Mouse (Mus musculus): ENCODE measurements around the gene Man2a1. TPM values are rescaled to one million over a fixed set of nuclear protein-coding genes. Genes with fewer than 3 reads are reported as not detected.

Gene Man2a1
- total RNA-seq (2021) = 100 to 1,000 TPM; 118 to 124 TPM
- long read RNA-seq, experiment 1, partial matches to known transcripts = 0 of 4 reads
- long read RNA-seq, experiment 1, other reads (novel, unspliced or antisense) = 4 of 4 reads
- long read RNA-seq, experiment 2, full-length matches to known transcripts = 3 of 20 reads
- long read RNA-seq, experiment 2, partial matches to known transcripts = 7 of 20 reads
- long read RNA-seq, experiment 2, other reads (novel, unspliced or antisense) = 10 of 20 reads

DNA sequence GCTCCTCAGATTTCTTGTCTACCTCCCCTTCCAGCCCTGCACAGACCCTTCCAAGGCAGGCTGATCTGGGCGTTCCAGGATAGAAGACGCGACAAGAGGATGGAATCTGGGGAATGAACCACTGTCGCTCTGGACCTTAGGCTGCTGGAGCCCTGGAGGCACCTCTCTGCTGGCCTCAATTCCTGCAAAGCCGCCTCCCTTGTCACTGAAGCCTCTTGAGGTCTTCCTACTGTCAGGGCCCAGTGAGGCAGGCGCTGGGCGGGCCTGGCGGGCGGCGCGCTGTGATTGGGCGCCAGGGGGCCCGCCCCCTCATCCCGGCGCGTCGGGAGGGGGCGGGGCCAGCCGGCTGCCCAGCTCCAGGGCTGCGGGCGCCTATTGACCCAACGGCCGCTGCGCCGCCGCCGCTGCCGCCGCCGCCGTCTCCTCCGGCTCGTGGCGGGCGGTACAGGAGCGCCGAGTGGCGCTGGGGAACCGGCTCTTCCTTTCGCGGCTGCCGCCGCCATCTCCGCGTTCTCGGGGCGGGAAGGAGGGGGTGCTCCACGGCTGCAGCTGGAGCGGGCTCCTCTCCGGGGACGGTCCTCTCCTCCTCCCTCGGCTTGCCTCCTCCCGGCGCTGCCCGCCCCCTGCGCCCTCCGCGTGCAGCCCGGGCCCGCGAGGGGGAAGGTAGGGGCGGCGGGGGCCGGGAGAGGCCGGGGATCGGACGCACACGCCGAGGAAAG lies at the start of gene Man2a1:
Gene Man2a1 (plus strand): TSS at position 365 of the 719 bp plus-strand sequence.
- peak; percentile 73 to 79 for DNase-seq (ENCODE audit: low spot score in 2 of 2)

DNA sequence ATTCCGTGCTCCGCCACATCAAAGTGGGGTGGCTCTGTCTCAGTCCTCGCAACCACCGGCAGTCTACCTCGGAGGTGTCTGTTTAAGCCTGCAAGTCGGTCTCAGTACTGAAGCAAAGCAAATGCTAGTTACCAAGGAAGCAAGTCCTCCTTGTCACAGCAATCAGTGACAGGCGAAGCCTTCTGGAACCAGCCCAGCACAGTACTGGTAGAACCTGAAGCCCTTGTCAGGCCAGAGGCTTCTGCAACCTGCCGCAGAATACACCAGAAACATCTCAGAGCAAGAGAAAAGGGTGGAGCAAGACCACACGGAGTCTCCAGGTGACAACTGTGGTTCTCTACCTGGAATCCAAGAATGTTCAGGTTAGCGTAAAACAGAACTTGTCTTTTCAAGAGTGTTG lies 47.2 kb upstream of the Man2a1 start:
- DNase-seq (ENCODE audit: low spot score in 2 of 2) = no peak

DNA sequence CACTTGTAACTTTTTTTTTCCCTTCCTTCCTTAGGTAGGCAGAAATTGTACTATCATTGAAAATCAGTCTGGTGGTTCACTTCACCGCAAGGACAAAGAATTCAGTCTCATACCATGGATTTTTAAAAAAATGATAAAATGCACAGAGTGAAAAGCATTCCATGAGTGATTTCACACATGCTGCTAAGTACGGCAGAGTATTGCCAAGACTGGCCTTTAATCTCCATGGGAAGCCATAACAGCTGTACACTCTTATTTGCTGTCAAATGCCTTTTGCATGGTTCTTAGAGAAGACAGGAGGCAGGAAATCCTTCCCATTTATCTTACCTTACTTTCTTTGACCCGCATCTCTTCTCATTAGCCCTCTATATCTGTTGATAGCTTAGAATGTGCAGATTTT lies 45.6 kb upstream of the Man2a1 start:
- DNase-seq (ENCODE audit: low spot score in 2 of 2) = no peak

DNA sequence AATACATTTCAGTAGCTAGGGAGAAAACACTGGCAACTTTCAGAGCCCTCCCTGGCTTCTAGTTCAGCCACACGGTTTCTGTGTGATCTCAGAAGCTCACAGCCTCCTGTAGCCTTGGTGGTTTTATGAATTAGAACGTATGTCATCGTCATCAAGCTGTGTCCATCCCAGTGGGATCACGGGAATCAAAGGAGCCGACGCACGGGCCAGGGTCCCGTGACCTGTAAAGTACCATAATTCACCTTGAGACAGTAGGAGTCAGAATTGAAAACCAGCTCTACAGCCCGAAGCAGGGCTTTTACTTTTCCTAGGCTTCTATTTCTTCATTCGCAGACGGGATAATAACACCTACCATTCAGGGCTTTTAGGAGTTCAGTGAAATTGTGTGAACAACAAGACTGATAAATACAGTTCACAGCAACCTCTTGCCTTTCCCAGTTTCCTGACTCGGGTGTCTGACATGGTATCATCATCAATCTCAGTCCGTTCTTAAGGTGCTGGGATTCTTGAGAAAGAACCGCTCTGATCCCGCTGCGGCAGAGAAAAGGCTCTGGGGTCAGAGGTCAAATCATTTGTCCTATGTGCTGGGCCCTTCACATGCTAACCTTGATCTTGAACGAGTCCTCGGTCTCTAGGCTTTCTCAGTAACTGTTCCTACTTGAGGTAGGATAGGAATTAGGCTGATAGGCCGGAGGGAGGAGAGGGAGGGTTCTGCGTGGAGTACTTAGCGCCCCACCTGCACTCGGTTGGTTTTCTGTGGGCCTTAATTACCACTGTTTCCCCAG lies 43.7 kb upstream of the Man2a1 start:
- no peak for DNase-seq (ENCODE audit: low spot score in 2 of 2)

DNA sequence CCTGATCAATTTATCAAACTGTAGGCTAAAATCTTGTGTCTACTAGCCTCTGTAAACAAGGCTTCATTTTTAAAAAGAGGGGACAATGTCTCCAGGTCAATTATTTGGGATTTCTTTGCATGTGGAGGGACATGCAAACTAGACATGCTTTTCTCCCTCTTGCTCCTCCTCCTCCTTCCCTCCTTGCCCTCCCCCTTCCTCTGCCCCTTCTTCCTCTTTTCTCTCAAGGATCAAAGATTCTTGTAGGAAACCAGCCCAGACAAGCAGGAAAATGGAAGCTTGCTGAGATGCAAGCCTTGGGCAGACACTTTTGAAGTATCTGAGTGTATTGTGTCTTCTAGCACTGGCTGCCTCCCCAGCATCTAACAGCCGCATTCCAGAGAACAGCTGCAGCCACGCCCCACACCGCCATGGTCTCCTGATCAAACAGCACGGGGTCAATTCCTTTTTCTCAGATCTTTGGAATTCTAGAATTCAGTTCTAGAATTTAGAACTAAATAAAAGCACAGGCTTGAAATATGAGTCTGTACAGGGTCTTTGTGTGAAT lies 41.5 kb upstream of the Man2a1 start:
- no peak for DNase-seq (ENCODE audit: low spot score in 2 of 2)

DNA sequence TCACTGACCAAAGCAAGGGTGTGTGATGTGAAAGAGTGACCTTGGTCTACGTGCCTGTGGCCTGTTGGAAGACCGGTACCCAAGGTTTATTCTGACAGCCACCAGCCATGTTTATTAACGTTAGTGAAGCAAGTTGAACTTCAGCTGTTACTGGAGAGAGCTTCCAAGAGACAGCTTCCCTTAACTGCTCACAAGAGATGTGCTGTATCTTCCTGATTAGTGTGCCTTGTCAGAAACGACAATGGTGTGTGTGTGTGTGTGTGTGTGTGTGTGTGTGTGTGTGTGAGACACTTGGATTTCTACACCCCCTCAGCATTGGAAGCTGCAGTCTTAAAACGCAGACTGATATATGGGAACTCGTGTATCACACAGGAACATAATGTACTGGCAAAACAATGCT lies 34.1 kb upstream of the Man2a1 start:
- no peak for DNase-seq (ENCODE audit: low spot score in 2 of 2)

DNA sequence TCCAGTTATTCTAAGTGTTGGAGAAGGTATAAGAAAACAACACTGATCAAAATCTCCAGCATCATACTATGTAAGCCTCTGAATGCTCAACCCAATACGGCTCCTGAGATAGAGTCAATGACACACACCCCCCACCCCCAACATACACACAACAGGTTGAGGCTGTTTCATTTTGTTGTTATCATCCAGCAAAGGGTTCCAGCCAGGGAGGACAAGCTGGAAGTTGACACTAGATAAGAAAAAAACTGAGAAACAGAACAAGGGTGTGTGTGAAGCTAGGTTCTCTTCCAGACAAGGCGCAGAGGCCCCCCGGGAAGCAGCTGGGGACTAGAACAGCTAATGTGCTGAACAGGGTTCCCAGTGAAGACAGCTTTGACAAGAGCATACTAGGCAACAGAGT lies 33.0 kb upstream of the Man2a1 start:
- DNase-seq (ENCODE audit: low spot score in 2 of 2) = no peak

DNA sequence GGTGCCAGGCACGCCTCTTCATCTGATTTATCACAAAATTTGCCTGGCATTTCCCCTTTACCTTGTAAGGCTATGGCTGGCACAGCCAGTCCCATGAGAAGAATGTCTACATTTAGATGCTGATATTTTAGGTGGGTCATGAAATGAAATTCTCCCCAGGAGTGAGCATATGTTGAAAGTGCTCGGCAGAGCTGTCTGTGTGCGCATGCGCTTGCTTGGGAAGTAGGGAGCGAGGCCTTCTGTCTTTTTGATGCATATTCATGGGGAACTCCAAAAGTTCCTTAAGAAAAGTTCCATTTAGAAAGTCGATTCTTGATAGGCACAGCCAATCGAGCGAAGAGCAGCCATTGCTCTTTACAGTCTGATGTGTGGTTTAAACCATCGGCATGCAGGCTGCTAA lies 26.6 kb upstream of the Man2a1 start:
- no peak for DNase-seq (ENCODE audit: low spot score in 2 of 2)

DNA sequence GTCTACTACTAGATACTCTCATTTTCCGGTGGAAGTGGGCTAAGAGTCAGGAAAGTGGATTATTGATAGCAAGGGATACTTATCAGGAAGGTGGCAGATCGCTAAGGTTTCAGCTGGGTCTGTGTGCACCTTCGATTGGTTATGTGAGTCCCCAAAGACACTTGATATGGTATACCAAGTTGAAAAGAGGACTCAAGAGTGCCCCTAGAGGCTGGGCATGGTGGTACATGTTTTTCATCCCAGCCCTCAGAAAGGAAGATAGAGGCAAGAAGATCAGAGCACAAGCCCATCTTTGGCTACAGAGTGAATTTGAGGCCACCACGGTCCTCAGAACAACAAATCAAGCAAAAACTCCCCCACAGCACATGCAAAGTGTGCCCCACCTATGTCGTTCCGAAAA lies 25.3 kb upstream of the Man2a1 start:
- DNase-seq (ENCODE audit: low spot score in 2 of 2) = no peak

DNA sequence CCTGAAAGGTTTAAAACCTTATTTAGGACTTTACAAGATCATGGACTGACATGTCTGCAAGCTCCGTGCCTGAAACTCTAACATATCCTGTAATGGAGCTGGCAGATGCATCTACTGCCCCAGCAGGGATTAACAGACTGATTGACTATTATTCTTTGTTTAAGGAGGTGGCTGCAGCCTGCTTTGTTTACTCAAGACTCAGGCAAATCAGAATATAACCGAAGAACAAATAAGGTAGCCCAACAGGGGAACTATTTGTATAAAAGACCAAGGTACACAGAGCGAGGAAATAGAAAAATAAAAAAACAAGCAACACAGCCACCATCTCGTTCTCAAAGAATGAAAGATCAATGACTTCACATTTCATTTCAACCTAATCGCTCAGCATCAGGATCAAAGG lies 23.1 kb upstream of the Man2a1 start:
- no peak for DNase-seq (ENCODE audit: low spot score in 2 of 2)

DNA sequence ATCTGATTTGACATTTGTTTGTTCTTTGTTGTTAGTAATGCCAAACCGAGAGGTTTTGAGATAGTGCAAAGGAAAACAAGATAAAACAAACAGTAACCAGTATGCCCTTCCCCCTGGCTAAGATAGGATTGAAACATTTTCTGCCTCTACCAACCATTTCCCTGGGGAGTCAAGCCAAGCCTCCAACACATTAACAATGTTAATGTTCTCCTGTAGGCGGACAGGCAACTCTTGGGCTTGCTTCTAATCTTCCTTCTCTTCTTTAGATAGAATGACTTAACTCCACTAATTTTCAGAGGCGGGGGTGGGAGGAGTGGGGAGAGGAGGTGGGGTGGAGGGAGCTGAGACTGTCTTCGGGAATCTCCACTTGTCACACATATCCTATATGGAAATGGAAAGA lies 22.2 kb upstream of the Man2a1 start:
- DNase-seq (ENCODE audit: low spot score in 2 of 2) = no peak

DNA sequence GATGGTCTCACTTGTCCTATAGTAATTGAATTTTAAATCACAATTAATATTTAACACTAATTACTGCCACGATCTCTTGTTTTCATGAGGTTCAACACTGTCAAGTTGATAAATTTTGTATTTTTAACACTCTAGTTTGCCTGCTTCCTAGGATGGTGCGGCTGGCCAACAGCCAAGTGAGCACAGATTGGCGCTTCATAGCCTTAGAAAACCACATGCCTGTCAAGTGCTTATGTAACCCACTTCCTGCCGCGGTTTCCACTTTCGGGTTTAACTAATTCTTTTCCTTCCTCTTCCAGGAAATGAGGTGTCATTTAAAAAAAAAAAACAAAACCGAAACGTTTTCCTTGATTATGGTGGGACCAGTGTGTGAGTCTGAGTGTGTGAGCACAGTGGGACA lies 20.8 kb upstream of the Man2a1 start:
- DNase-seq (ENCODE audit: low spot score in 2 of 2) = no peak

DNA sequence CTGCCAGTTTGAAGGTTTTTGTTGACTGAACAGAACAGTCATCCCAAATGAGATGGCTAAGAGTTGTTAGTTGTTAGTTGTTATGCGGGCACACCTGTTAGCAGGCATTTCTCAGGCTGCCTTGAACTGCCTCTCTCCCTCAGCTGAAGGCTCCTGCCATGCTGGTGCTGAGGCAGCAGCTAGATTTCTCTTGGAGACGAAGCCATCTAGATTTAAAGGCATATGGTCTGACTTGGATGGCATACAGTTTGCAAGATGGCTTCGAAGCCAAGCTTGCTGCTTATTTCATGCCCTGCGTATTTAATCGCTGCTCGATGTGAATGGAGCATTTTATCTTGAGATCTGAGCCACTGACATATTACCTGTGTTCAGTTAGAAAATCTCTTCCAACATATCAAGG lies 19.4 kb upstream of the Man2a1 start:
- no peak for DNase-seq (ENCODE audit: low spot score in 2 of 2)

DNA sequence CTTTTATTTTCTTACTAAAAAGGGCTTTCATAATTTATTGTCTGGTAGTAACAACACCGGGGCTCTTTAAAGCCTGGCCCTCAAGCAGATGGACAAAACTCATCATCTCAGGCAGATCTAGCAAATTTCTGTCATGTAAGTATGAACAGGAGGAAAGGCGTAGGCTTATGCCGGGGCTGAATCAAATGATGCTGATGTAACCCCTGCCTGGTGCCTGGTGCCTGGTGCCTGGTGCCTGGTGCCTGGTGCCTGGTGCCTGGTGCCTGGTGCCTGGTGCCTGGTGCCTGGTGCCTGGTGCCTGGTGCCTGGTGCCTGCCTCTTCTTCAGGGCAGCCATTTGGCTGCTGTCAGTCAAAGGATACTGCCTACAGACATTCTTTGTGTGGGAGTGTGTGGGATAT lies 18.6 kb upstream of the Man2a1 start:
- DNase-seq (ENCODE audit: low spot score in 2 of 2) = no peak

DNA sequence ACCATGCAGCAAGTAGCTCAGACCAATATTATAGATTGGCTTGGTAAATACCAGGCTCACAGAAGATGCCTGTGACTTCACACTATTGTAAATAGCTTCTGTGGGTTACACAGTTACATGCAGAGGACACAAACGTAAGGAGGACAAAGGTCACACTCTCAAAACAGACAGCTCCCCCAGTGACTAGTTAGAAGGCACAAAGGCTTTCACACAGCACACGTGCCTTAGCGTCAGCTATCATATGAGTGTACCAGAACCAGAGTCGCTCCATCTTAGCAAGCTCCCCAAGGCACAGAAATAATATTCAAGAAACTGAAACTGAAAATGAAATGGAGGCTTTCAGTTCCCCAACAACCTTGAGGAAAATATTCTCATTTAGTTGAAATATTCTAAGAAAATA lies 10.1 kb upstream of the Man2a1 start:
- no peak for DNase-seq (ENCODE audit: low spot score in 2 of 2)

DNA sequence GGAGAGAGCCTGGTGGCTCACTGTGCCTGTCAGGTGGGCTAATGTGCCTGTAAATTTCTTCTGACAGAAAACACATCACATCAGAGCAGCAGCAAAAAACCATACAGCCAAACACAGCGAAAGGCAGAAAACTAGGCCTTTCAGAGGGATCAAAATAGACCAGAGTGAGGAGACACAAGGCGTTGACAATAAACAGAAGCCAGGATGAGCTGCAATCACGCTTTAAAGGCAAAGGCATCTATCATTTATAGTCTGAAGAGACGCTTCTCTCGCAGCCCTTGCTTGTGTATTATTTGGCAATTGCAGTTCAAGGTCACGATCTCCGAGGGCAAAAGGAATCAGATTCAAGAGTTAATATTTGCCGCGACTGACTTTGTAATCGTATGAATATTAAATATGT lies 9.2 kb upstream of the Man2a1 start:
- DNase-seq (ENCODE audit: low spot score in 2 of 2) = no peak

DNA sequence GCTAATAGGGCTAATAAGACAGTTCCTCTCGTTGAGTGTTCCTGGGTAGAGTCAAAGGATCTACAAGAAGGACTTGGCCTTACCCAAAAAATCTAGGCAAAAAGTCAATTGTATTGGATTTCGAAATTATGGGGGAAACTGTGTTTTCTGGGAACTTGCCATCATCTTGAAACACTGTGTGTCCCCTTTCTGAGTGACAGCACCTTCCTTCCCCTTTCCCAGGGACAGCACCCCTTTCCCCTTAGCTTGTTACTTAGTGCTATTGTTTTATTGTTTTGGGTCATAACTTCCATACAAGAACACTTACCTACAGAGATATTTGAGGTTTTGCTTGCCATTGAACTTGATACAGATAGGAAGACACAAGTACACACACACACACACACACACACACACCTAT lies 8.2 kb upstream of the Man2a1 start:
- no peak for DNase-seq (ENCODE audit: low spot score in 2 of 2)

DNA sequence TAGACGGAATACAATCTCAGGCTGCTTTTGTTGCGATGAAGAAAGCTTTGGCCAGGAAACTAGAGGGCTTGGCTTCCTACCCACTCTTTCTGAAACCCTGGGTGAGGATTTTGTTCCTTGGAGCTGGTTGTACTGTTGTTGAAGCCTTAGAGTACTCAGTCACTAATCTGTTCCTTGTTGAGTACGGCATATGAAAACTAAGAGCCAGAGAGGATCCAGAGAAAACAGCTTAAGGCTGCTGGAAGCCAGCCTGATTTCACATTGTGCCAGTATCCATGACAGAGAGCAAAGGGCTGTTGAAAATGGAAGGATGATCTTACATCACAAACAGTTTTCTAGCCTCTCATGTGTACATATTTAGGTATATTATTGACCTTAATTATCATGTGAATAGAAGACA lies 7.7 kb upstream of the Man2a1 start:
- no peak for DNase-seq (ENCODE audit: low spot score in 2 of 2)

DNA sequence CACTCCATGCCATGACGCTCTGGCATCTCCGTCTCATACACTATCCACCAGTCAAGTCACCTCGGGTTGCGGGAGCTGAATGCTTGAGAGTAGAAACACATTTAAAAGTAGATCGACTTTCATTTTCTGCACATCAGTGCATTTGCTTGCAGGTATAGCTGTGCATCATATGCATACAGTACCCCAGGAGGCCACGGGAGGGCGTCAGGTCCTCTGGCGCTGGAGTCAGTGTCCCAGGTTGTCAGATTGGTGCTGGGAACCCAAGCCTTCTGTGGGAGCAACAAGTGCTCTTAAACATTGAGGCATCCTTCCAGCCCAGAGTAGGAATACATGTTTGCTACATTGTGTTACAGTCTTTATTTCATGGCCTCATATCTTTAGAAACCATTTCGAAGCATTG lies 2.8 kb upstream of the Man2a1 start:
- no peak for DNase-seq (ENCODE audit: low spot score in 2 of 2)

DNA sequence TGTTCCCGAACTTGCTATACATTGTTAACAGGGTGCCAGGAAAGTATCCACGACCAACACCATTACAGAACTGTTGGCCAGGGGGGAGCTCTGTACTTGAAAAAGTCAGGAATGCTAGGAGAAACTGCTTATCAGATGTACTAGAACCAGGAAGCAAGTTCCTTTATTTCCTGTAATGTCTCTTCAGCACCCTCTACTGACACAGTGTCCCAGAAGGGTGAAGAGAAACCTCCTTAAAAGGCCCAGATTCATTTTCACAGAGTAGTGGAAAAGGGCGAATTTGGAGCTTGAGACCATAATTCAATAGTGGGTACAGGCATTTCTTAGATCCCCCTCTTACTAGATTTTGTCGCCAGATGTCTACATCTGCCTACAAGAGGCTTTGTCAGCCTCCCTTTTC lies 620 bp upstream of the Man2a1 start:
- DNase-seq (ENCODE audit: low spot score in 2 of 2) = no peak

DNA sequence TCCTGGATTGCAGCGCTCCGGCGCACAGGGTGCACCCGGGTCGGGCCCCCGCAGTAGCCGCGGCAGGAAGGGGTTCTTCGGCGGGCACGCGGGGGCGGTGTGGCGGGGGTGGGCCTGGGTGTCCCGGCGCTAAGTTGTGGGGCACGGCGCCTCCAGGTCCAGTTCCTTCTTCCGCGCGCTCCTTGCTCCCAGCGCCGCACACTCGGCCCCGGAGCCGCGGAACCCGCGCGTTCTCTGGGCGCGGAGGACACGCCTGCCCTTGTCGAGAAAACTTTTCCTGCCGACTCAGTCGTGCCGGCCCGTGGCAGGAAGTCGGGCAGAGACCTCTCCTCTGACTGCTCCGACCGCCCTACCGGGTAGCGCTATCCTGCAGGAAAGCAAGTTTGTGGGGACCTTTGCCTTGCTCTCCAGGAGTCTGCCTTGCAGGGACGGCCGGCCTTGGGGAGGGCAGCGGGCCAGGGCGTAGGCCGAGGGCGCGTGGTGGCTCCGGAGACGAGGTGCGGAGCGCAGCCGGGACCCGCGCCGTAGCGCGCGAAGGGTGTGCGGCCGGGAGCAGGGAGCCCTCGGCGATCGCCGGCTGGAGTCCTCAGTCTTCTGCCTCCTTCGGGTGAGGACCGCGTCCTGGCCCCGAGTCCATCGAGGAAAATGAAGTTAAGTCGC lies 685 bp downstream of the Man2a1 start:
- DNase-seq (ENCODE audit: low spot score in 2 of 2) = peak in 1 of 2 experiments; percentile 36
